Mouse (Mus musculus) embryonic fibroblast, embryonic 13.5 days (primary cell): ENCODE measurements at regions not wholly inside any gene's neighbourhood (a gene's known extent, or its start where the extent isn't known, plus 50 kb on each side); places are given as distances from the start of the nearest gene placed in this dataset.

Source experiments
- CTCF ChIP-seq: IDR thresholded peaks from 2 replicates; pipeline ENCODE4 v1.5.1; 2011; ENCODE audit warnings: mild to moderate bottlenecking, control low read depth, low read length, moderate library complexity, borderline replicate concordance; ENCODE audit not compliant: insufficient read depth
- POLR2A ChIP-seq: IDR thresholded peaks from 2 replicates; pipeline ENCODE4 v1.6.1; 2011; ENCODE audit warnings: low read depth, mild to moderate bottlenecking, control low read depth, low read length, moderate library complexity

DNA sequence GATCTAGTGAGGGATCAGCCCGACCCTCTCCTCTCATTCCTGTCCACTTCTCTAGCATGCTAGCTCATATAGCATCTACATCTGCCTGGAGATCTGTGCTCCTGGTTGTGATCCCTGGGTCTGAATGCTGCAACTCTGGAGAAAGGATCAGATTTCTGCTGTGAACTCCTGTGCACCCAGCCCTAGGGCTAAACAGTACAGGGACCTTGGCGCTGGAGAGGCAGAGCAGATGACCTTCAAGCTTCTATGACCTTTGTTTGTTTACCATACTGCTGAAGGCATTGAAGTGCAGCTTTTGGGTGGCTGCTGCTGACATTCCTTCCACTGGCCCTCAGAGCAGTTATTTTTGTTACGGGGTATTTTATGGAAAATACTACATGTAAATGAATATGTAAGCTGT lies 337.4 kb downstream of the Lmx1a start:
- no peak for TF ChIP-seq CTCF
- TF ChIP-seq POLR2A: no peak
